Mouse (Mus musculus): ENCODE results near the gene Palm2. TPM values are rescaled to one million over a fixed set of nuclear protein-coding genes. Genes with fewer than 3 reads are reported as not detected.

Gene Palm2
- polyA plus RNA-seq, 1 experiment from 2014 or later, result 5.3 TPM

DNA sequence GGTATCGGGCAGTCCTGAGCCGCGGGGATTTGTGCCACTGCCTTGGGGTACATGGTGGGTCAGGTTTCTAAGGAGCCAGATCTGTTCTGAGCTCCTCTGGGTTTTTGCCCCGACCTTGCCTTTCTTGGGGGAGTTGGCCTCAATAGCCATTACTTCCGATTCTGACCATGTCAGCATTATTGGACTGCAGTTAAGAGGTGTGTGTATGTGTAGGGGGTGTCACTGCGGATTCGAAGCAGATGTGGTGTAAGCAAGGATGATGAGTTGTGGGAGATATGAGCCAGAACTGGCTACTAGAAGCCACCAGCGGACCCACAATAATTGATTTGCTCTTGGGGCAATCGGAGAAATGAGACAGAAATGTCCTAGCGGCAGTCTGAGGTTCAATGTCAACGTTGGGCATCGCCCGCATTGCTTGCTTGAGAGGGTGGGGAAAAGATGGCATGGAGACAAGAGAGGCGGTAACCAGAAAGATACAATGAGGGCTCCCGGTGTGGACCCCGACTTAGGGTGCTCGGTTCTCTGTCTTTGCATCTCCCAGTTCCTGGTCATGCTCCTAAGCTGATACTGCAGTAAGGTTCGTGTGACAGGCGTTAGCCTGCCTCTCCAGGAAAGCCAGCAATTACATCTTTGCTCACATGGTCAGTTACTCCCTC is 786 bp downstream of the Palm2 start:
- peak overlapping the region; percentile 71 for H3K9ac ChIP-seq (ENCODE audit: low read length)
- WGBS, result 22% methylated on average over 19 of the region's 19 CpGs
- peaks cover 22% of the 10 kb centered on the region for H3K27me3 ChIP-seq (ENCODE audit: control insufficient read depth, insufficient read depth, low read length)
- no peak overlapping the region for H3K27ac ChIP-seq (ENCODE audit: low read length)
- peaks cover 9% of the 10 kb centered on the region; the same call in 1 of the 2 replicates for H3K4me1 ChIP-seq (ENCODE audit: control insufficient read depth, insufficient read depth, low read length)
- peak overlapping the region; percentile 64 for H3K4me3 ChIP-seq (replicated peaks; ENCODE audit: low read length)
- no peaks in the 10 kb centered on the region for H3K36me3 ChIP-seq (ENCODE audit: control insufficient read depth, insufficient read depth, low read length)
- peak overlapping the region; percentile 100 for H3K4me2 ChIP-seq (ENCODE audit: low read depth, low read length)
- ATAC-seq (ENCODE audit: insufficient read depth, low FRiP score), result peak; percentile 47; the same call in 1 of the 2 replicates
- no peaks in the 10 kb centered on the region for H3K9me3 ChIP-seq (replicated peaks; ENCODE audit: control insufficient read depth, low read length)

- no peaks in the 10 kb centered on the region for H3K36me3 ChIP-seq (ENCODE audit: control insufficient read depth, insufficient read depth, low read length)
- peaks cover 9% of the 10 kb centered on the region; the same call in 1 of the 2 replicates for H3K4me1 ChIP-seq (ENCODE audit: control insufficient read depth, insufficient read depth, low read length)
- 60% methylated on average over 4 of the region's 4 CpGs for WGBS
- ATAC-seq (ENCODE audit: insufficient read depth, low FRiP score), result no peak
- no peak overlapping the region for H3K9ac ChIP-seq (ENCODE audit: low read length)
- no peak overlapping the region for H3K27ac ChIP-seq (ENCODE audit: low read length)
- H3K27me3 ChIP-seq (ENCODE audit: control insufficient read depth, insufficient read depth, low read length), result peaks cover 22% of the 10 kb centered on the region
- no peaks in the 10 kb centered on the region for H3K9me3 ChIP-seq (replicated peaks; ENCODE audit: control insufficient read depth, low read length)
- H3K4me3 ChIP-seq (replicated peaks; ENCODE audit: low read length), result no peak overlapping the region
- H3K4me2 ChIP-seq (ENCODE audit: low read depth, low read length), result no peak overlapping the region
Observed at GRCm38 (mm10) chr4:57436286-57436685, 2.2 kb downstream of the Palm2 start.

DNA sequence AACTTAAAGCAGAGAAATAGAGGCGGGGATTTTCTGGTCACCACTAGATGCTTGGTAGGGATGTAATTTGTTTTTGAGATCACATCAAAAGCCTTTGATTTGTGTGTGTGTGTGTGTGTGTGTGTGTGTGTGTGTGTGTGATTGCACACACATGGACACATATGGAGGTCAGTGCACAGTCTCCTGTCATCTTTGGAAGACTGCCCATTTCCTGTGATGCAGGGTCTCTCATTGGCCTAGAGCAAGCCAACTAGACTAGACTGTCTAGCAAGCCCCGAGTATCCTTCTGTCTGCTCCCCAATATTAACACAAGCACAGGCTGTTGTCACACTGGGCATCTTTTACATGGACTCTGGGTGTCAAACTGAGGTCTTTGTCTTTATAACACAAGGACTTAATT is 12.0 kb downstream of the Palm2 start:
- WGBS, result 53% methylated on average over 2 of the region's 2 CpGs
- Histone ChIP-seq H3K36me3 (ENCODE audit: control insufficient read depth, insufficient read depth, low read length) (no peaks in the 10 kb centered on the region), H3K27ac (ENCODE audit: low read length) (no peak overlapping the region), H3K27me3 (ENCODE audit: control insufficient read depth, insufficient read depth, low read length) (no peaks in the 10 kb centered on the region), H3K4me2 (ENCODE audit: low read depth, low read length) (no peak overlapping the region), H3K4me3 (replicated peaks; ENCODE audit: low read length) (no peak overlapping the region), H3K9ac (ENCODE audit: low read length) (no peak overlapping the region), H3K4me1 (ENCODE audit: control insufficient read depth, insufficient read depth, low read length) (no peaks in the 10 kb centered on the region), H3K9me3 (replicated peaks; ENCODE audit: control insufficient read depth, low read length) (no peaks in the 10 kb centered on the region)
- ATAC-seq (ENCODE audit: insufficient read depth, low FRiP score), result no peak

- Histone ChIP-seq H3K4me3 (replicated peaks; ENCODE audit: low read length) (no peak overlapping the region), H3K27me3 (ENCODE audit: control insufficient read depth, insufficient read depth, low read length) (no peaks in the 10 kb centered on the region), H3K36me3 (ENCODE audit: control insufficient read depth, insufficient read depth, low read length) (no peaks in the 10 kb centered on the region), H3K4me2 (ENCODE audit: low read depth, low read length) (no peak overlapping the region), H3K9ac (ENCODE audit: low read length) (no peak overlapping the region), H3K9me3 (replicated peaks; ENCODE audit: control insufficient read depth, low read length) (no peaks in the 10 kb centered on the region), H3K4me1 (ENCODE audit: control insufficient read depth, insufficient read depth, low read length) (no peaks in the 10 kb centered on the region), H3K27ac (ENCODE audit: low read length) (no peak overlapping the region)
- ATAC-seq (ENCODE audit: insufficient read depth, low FRiP score), result peak; percentile 66; the same call in 1 of the 2 replicates
- WGBS, result 65% methylated on average over 4 of the region's 4 CpGs
Observed at GRCm38 (mm10) chr4:57446854-57447444, 12.9 kb downstream of the Palm2 start.

DNA sequence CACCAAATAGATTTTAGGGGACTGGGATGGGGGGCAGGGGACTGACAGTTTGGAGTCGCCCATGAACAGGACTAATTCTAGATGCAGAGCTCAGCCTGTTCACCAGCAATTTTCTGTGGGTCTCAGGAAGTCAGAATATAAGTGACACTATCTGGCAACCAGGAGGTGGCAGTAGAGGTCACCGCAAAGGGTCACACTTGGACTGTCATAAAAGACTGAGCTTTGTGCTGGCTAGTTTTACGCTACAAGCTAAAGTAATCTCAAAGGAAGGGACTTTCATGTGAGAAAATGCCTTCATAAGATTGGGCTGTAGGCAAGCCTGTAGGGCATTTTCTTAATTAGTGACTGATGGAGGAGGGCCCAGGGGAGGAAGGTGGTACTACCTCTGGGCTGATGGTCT is 17.8 kb downstream of the Palm2 start:
- Histone ChIP-seq H3K9ac (ENCODE audit: low read length) (no peak overlapping the region), H3K36me3 (ENCODE audit: control insufficient read depth, insufficient read depth, low read length) (no peaks in the 10 kb centered on the region), H3K4me1 (ENCODE audit: control insufficient read depth, insufficient read depth, low read length) (no peaks in the 10 kb centered on the region), H3K9me3 (replicated peaks; ENCODE audit: control insufficient read depth, low read length) (no peaks in the 10 kb centered on the region), H3K27ac (ENCODE audit: low read length) (no peak overlapping the region), H3K4me2 (ENCODE audit: low read depth, low read length) (no peak overlapping the region), H3K4me3 (replicated peaks; ENCODE audit: low read length) (no peak overlapping the region), H3K27me3 (ENCODE audit: control insufficient read depth, insufficient read depth, low read length) (no peaks in the 10 kb centered on the region)
- WGBS, result 44% methylated on average over 3 of the region's 3 CpGs
- no peak for ATAC-seq (ENCODE audit: insufficient read depth, low FRiP score)

GRCm38 (mm10) chr4:57452661-57453060 is 18.6 kb downstream of the Palm2 start:
- Histone ChIP-seq H3K4me3 (replicated peaks; ENCODE audit: low read length) (no peak overlapping the region), H3K9ac (ENCODE audit: low read length) (no peak overlapping the region), H3K27ac (ENCODE audit: low read length) (no peak overlapping the region), H3K36me3 (ENCODE audit: control insufficient read depth, insufficient read depth, low read length) (no peaks in the 10 kb centered on the region), H3K4me1 (ENCODE audit: control insufficient read depth, insufficient read depth, low read length) (no peaks in the 10 kb centered on the region), H3K27me3 (ENCODE audit: control insufficient read depth, insufficient read depth, low read length) (no peaks in the 10 kb centered on the region), H3K9me3 (replicated peaks; ENCODE audit: control insufficient read depth, low read length) (no peaks in the 10 kb centered on the region), H3K4me2 (ENCODE audit: low read depth, low read length) (no peak overlapping the region)
- 93% methylated on average over 5 of the region's 5 CpGs for WGBS
- ATAC-seq (ENCODE audit: insufficient read depth, low FRiP score), result no peak

DNA sequence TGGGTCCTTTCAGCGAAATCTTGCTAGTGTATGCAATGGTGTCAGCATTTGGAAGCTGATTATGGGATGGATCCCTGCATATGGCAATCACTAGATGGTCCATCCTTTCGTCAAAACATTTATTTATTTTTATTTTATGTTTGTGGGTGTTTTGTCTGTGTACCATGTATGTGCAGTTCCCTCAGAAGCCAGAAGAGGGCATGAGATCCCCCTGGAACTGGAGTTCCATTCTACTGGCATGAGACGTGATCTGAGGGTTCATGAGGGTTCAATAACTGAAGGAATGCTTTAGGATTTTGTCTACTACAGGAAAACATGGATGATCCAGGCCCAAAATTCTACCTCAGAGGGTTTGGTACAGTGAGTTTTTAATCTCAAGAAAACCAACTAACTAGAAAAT is 28.3 kb downstream of the Palm2 start:
- no peak overlapping the region for H3K4me2 ChIP-seq (ENCODE audit: low read depth, low read length)
- H3K9me3 ChIP-seq (replicated peaks; ENCODE audit: control insufficient read depth, low read length), result no peaks in the 10 kb centered on the region
- no peak overlapping the region for H3K4me3 ChIP-seq (replicated peaks; ENCODE audit: low read length)
- H3K9ac ChIP-seq (ENCODE audit: low read length), result no peak overlapping the region
- no peak for ATAC-seq (ENCODE audit: insufficient read depth, low FRiP score)
- no peaks in the 10 kb centered on the region for H3K36me3 ChIP-seq (ENCODE audit: control insufficient read depth, insufficient read depth, low read length)
- no peaks in the 10 kb centered on the region for H3K4me1 ChIP-seq (ENCODE audit: control insufficient read depth, insufficient read depth, low read length)
- WGBS, result 54% methylated on average over 2 of the region's 3 CpGs
- no peaks in the 10 kb centered on the region; the same call in 1 of the 2 replicates for H3K27me3 ChIP-seq (ENCODE audit: control insufficient read depth, insufficient read depth, low read length)
- no peak overlapping the region for H3K27ac ChIP-seq (ENCODE audit: low read length)

- 75% methylated on average over 7 of the region's 7 CpGs for WGBS
- no peak overlapping the region for H3K27ac ChIP-seq (ENCODE audit: low read length)
- H3K9me3 ChIP-seq (replicated peaks; ENCODE audit: control insufficient read depth, low read length), result no peaks in the 10 kb centered on the region
Observed at GRCm38 (mm10) chr4:57482435-57482834, 48.4 kb downstream of the Palm2 start.

DNA sequence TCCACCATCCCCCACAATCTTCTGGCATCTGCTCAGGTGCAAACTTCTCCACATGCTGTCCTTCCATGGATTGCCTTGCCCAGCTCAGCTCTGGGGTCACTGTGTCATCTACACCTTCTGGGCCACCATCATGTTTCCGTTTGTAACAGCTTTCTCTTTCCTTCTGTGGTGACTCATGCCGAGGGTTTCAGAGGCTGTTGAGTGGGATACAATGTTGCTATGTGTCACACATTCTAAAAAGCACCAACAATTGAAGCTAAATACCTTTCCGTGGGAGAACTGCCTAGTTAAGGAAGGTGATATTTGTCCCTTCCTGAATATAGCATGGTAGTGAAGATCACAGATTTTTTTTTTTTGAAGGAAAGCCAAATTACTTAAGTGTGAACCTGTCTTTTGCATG is 52.3 kb downstream of the Palm2 start:
- H3K4me2 ChIP-seq (ENCODE audit: low read depth, low read length), result no peak overlapping the region
- WGBS, result 81% methylated on average over 3 of the region's 3 CpGs
- no peaks in the 10 kb centered on the region for H3K27me3 ChIP-seq (ENCODE audit: control insufficient read depth, insufficient read depth, low read length)
- no peaks in the 10 kb centered on the region for H3K9me3 ChIP-seq (replicated peaks; ENCODE audit: control insufficient read depth, low read length)
- no peak overlapping the region for H3K9ac ChIP-seq (ENCODE audit: low read length)
- H3K4me3 ChIP-seq (replicated peaks; ENCODE audit: low read length), result no peak overlapping the region
- no peaks in the 10 kb centered on the region for H3K4me1 ChIP-seq (ENCODE audit: control insufficient read depth, insufficient read depth, low read length)
- no peak overlapping the region for H3K27ac ChIP-seq (ENCODE audit: low read length)
- ATAC-seq (ENCODE audit: insufficient read depth, low FRiP score), result no peak
- no peaks in the 10 kb centered on the region for H3K36me3 ChIP-seq (ENCODE audit: control insufficient read depth, insufficient read depth, low read length)

More at GRCm38 (mm10) chr4:57482435-57482834, 48.4 kb downstream of the Palm2 start:
- Histone ChIP-seq H3K4me1 (ENCODE audit: control insufficient read depth, insufficient read depth, low read length) (no peaks in the 10 kb centered on the region), H3K9ac (ENCODE audit: low read length) (no peak overlapping the region), H3K27me3 (ENCODE audit: control insufficient read depth, insufficient read depth, low read length) (no peaks in the 10 kb centered on the region), H3K36me3 (ENCODE audit: control insufficient read depth, insufficient read depth, low read length) (no peaks in the 10 kb centered on the region), H3K4me2 (ENCODE audit: low read depth, low read length) (no peak overlapping the region), H3K4me3 (replicated peaks; ENCODE audit: low read length) (no peak overlapping the region)
- ATAC-seq (ENCODE audit: insufficient read depth, low FRiP score), result no peak
